7 mouse cellular contexts compared by ENCODE assay signal in genomic region chr5:25100516-25101125, GRCm38 (mm10). TPM values are rescaled to one million over a fixed set of nuclear protein-coding genes. Genes with fewer than 3 reads are reported as not detected.
DNase-seq lines count a peak whose midpoint lies in the region; ATAC-seq and TF ChIP-seq lines count a peak whose summit lies in the region.

TSS of gene Prkag2 (minus strand) at chr5:25100642.

- no peak for TF ChIP-seq CTCF in spleen, adult 2 months (IDR thresholded peaks at IDR 0.05; ENCODE audit: extremely low read depth, insufficient read depth, insufficient read length, insufficient replicate concordance)

- H3K36me3 ChIP-seq in intestine, embryonic 16.5 days (ENCODE audit: control insufficient read depth, insufficient read depth, low read length), result no peaks in the 10 kb centered on the region
- H3K36me3 ChIP-seq in limb, embryonic 11.5 days (ENCODE audit: control insufficient read depth, insufficient read depth, low read length), result no peaks in the 10 kb centered on the region
- H3K36me3 ChIP-seq in midbrain, embryonic 11.5 days (ENCODE audit: control insufficient read depth, insufficient read depth, low read length), result no peaks in the 10 kb centered on the region
- H3K36me3 ChIP-seq in spleen, adult 2 months (ENCODE audit: control insufficient read depth, insufficient read depth, low read length), result no peaks in the 10 kb centered on the region

- ATAC-seq in activated CD4-positive, CD25-positive, alpha-beta regulatory T cell, adult 4 months, result peak; percentile 74
- peak; percentile 46 for ATAC-seq in granulocyte monocyte progenitor cell, adult 5-6 weeks (replicated peaks; ENCODE audit: poor library complexity, severe bottlenecking)
- ATAC-seq in intestine, embryonic 16.5 days, result peak; percentile 80
- ATAC-seq in limb, embryonic 11.5 days (ENCODE audit: insufficient number of reproducible peaks, low FRiP score, low TSS enrichment, low read depth), result peak; percentile 72; the same call in 1 of the 2 replicates
- peak; percentile 65 for ATAC-seq in midbrain, embryonic 11.5 days (ENCODE audit: low FRiP score)

- TF ChIP-seq POLR2A in spleen, adult 2 months (IDR thresholded peaks at IDR 0.05; ENCODE audit: low read depth, low read length), result no peak

- peaks cover 18% of the 10 kb centered on the region for H3K4me1 ChIP-seq in intestine, embryonic 16.5 days (ENCODE audit: control insufficient read depth, insufficient read depth, low read length)
- peaks cover 7% of the 10 kb centered on the region; the same call in 1 of the 2 replicates for H3K4me1 ChIP-seq in limb, embryonic 11.5 days (ENCODE audit: control insufficient read depth, insufficient read depth, low read length)
- H3K4me1 ChIP-seq in midbrain, embryonic 11.5 days (ENCODE audit: control insufficient read depth, insufficient read depth, low read length), result peaks cover 12% of the 10 kb centered on the region; the same call in 1 of the 2 replicates
- H3K4me1 ChIP-seq in spleen, adult 2 months (ENCODE audit: control insufficient read depth, insufficient read depth, insufficient read length), result peaks cover 7% of the 10 kb centered on the region; the same call in 1 of the 2 replicates

- peak within 1 kb of the TSS; percentile 83 for H3K9ac ChIP-seq in intestine, embryonic 16.5 days (ENCODE audit: low read depth, low read length)
- peak within 1 kb of the TSS; percentile 42; the same call in 1 of the 2 replicates for H3K9ac ChIP-seq in limb, embryonic 11.5 days (ENCODE audit: low read length)
- peak within 1 kb of the TSS; percentile 54 for H3K9ac ChIP-seq in midbrain, embryonic 11.5 days (ENCODE audit: low read length)

- H3K27me3 ChIP-seq in intestine, embryonic 16.5 days (replicated peaks; ENCODE audit: control insufficient read depth, insufficient read depth, low read length), result peaks cover 3% of the 10 kb centered on the region; the same call in 1 of the 2 replicates
- peaks cover 36% of the 10 kb centered on the region for H3K27me3 ChIP-seq in limb, embryonic 11.5 days (ENCODE audit: control insufficient read depth, insufficient read depth, low read length)
- peaks cover 28% of the 10 kb centered on the region for H3K27me3 ChIP-seq in midbrain, embryonic 11.5 days (ENCODE audit: control insufficient read depth, insufficient read depth, low read length)
- H3K27me3 ChIP-seq in spleen, adult 2 months (ENCODE audit: control insufficient read depth, insufficient read depth, low read length), result peaks cover 9% of the 10 kb centered on the region

- H3K9me3 ChIP-seq in intestine, embryonic 16.5 days (ENCODE audit: control insufficient read depth, low read length), result no peaks in the 10 kb centered on the region
- H3K9me3 ChIP-seq in limb, embryonic 11.5 days (ENCODE audit: control insufficient read depth, low read length), result no peaks in the 10 kb centered on the region
- H3K9me3 ChIP-seq in midbrain, embryonic 11.5 days (ENCODE audit: control insufficient read depth, low read length), result no peaks in the 10 kb centered on the region

- DNase-seq in cerebellum, postnatal 36 days, result peak; percentile 42 to 46
- DNase-seq in limb, embryonic 11.5 days (ENCODE audit: low spot score), result peak; percentile 64
- peak; percentile 94 for DNase-seq in midbrain, embryonic 11.5 days (ENCODE audit: low spot score, missing footprints)
- peak in 1 of 2 experiments; percentile 66 for DNase-seq in spleen, adult 2 months (ENCODE audit: low read depth in 1 of 2, low spot score in 2 of 2)

- WGBS in intestine, embryonic 16.5 days, result under 1% methylated on average over 48 of the region's 50 CpGs
- under 1% methylated on average over 48 of the region's 50 CpGs for WGBS in limb, embryonic 11.5 days
- WGBS in midbrain, embryonic 11.5 days, result 1% methylated on average over 27 of the region's 50 CpGs
- WGBS in spleen, adult 2 months, result under 1% methylated on average over 49 of the region's 50 CpGs

- H3K27ac ChIP-seq in intestine, embryonic 16.5 days (ENCODE audit: low read length), result peak within 1 kb of the TSS; percentile 88
- no peak within 1 kb of the TSS for H3K27ac ChIP-seq in limb, embryonic 11.5 days (replicated peaks; ENCODE audit: low read depth, low read length)
- H3K27ac ChIP-seq in midbrain, embryonic 11.5 days (ENCODE audit: low read depth, low read length), result no peak within 1 kb of the TSS
- H3K27ac ChIP-seq in spleen, adult 2 months (ENCODE audit: insufficient read depth, low read length), result peak within 1 kb of the TSS; percentile 76

- H3K4me3 ChIP-seq in intestine, embryonic 16.5 days (ENCODE audit: low read length), result peak within 1 kb of the TSS; percentile 72
- peak within 1 kb of the TSS; percentile 53 for H3K4me3 ChIP-seq in limb, embryonic 11.5 days (ENCODE audit: low read depth, low read length)
- peak within 1 kb of the TSS; percentile 55 for H3K4me3 ChIP-seq in midbrain, embryonic 11.5 days (ENCODE audit: low read depth, low read length)
- peak within 1 kb of the TSS; percentile 66 for H3K4me3 ChIP-seq in spleen, adult 2 months (ENCODE audit: extremely low read depth, insufficient read depth, insufficient read length)

- H3K4me2 ChIP-seq in intestine, embryonic 16.5 days (ENCODE audit: low read depth, low read length), result peak within 1 kb of the TSS; percentile 98
- H3K4me2 ChIP-seq in limb, embryonic 11.5 days (ENCODE audit: low read depth, severe bottlenecking), result peak within 1 kb of the TSS; percentile 97
- peak within 1 kb of the TSS; percentile 97 for H3K4me2 ChIP-seq in midbrain, embryonic 11.5 days

RNA-seq across cellular contexts. Expression of gene Prkag2, which starts in this region (rescaled TPM):
- polyA plus RNA-seq in activated CD4-positive, CD25-positive, alpha-beta regulatory T cell, adult 4 months (2017; shearing (Covaris generic)), result 10 to 100 TPM; 26.2 to 26.8 TPM
- 27.3 and 27.5 TPM in 2 replicates for total RNA-seq in granulocyte monocyte progenitor cell, adult 5-6 weeks (2014; fragmentation: Nextera tagmentation)
- 18.2 and 22.7 TPM in 2 replicates for total RNA-seq in granulocyte monocyte progenitor cell, adult 5-6 weeks (2017)
- polyA plus RNA-seq in intestine, embryonic 16.5 days (2015; fragmentation: Nextera tagmentation; extraction: Ambion mirVana), result 53.0 and 54.1 TPM in 2 replicates
- polyA plus RNA-seq in limb, embryonic 11.5 days (2014; fragmentation: Nextera tagmentation; extraction: Ambion mirVana), result 32.6 and 33.2 TPM in 2 replicates
- polyA plus RNA-seq in midbrain, embryonic 11.5 days (2014; fragmentation: Nextera tagmentation; extraction: Ambion mirVana), result 59.8 and 62.1 TPM in 2 replicates
- polyA plus RNA-seq in spleen, adult 2 months (2012; rRNA removed), result 7.7 and 8.3 TPM in 2 replicates

Comparison
In these comparisons a context has a peak if more than half of its experiments do, and no peak if none do; other contexts are left out.
1. H3K27ac ChIP-seq: peak in intestine, embryonic 16.5 days (single experiment) and spleen, adult 2 months (single experiment); none in limb, embryonic 11.5 days (single experiment) and midbrain, embryonic 11.5 days (single experiment).
2. Peak in every context shown above with its lines, with median percentiles within 50 percentile points of each other: ATAC-seq, H3K4me2 ChIP-seq, H3K4me3 ChIP-seq and H3K9ac ChIP-seq.